Mouse (Mus musculus) mammary gland, adult 2 months (tissue): ENCODE measurements around the gene Lrr1. TPM values are rescaled to one million over a fixed set of nuclear protein-coding genes. Genes with fewer than 3 reads are reported as not detected.

Experiments used
- polyA plus RNA-seq: library from polyadenylated mRNA; depleted of rRNA; stranded (reverse); fragments of >200 nt; gene quantifications from 2 replicates; pipeline ENCODE4 v1.2.3, GENCODE M21; 2012; ENCODE audit warnings: low replicate concordance; rRNA removed

Gene Lrr1
- 0.11 and 1.0 TPM in 2 replicates for polyA plus RNA-seq

GRCm38 (mm10) chr12:69168461-69169106, at the start of gene Lrr1:
Lrr1 (plus strand) TSS chr12:69168814.

GRCm38 (mm10) chr12:69158765-69159577, 9.6 kb upstream of the Lrr1 start, which contains the start of gene Rps29:
Rps29 (minus strand) TSS chr12:69159186.

GRCm38 (mm10) chr12:69183583-69184308, 15.1 kb downstream of the Lrr1 start, which contains the start of the genes Rpl36al and Mgat2:
Rpl36al (minus strand) TSS chr12:69184083.
Mgat2 (plus strand) TSS chr12:69184157.

GRCm38 (mm10) chr12:69196444-69197377, 28.1 kb downstream of the Lrr1 start, which contains the start of gene Gm49383:
Gm49383 (minus strand) TSS chr12:69197104.

GRCm38 (mm10) chr12:69198164-69198535, 29.5 kb downstream of the Lrr1 start, which contains the start of gene Dnaaf2:
Dnaaf2 (minus strand) TSS chr12:69198429.

GRCm38 (mm10) chr12:69204052-69204833, 35.6 kb downstream of the Lrr1 start, which contains the start of gene Gm49384:
Gm49384 (minus strand) TSS chr12:69204267.

GRCm38 (mm10) chr12:69227776-69228466, 59.3 kb downstream of the Lrr1 start, which contains the start of gene Pole2:
Pole2 (minus strand) TSS chr12:69228195.

Other genes with a start within 250 kb of the Lrr1 start
- 1,350 and 1,796 TPM in 2 replicates for gene Rps29, start 9.6 kb upstream of the Lrr1 start, polyA plus RNA-seq
- 59.4 and 77.1 TPM in 2 replicates for gene Rpl36al, start 15.3 kb downstream of the Lrr1 start, polyA plus RNA-seq
- gene Mgat2, start 15.3 kb downstream of the Lrr1 start, polyA plus RNA-seq = 14.8 and 22.5 TPM in 2 replicates
- gene Gm49383, start 28.3 kb downstream of the Lrr1 start, polyA plus RNA-seq = 2.9 and 3.3 TPM in 2 replicates
- 0.93 and 0.97 TPM in 2 replicates for gene Dnaaf2, start 29.6 kb downstream of the Lrr1 start, polyA plus RNA-seq
- gene Gm49384, start 35.5 kb downstream of the Lrr1 start, polyA plus RNA-seq = 0.16 TPM in 1 of 2 replicates, not detected in the other
- gene Pole2, start 59.4 kb downstream of the Lrr1 start, polyA plus RNA-seq = 2.3 and 5.6 TPM in 2 replicates
- gene Klhdc1, start 72.4 kb downstream of the Lrr1 start, polyA plus RNA-seq = 1.5 and 4.8 TPM in 2 replicates
- gene Klhdc2, start 127.9 kb downstream of the Lrr1 start, polyA plus RNA-seq = 35.6 and 52.1 TPM in 2 replicates
- 2.2 and 6.0 TPM in 2 replicates for gene Nemf, start 188.4 kb downstream of the Lrr1 start, polyA plus RNA-seq
- gene Arf6, start 203.3 kb downstream of the Lrr1 start, polyA plus RNA-seq = 69.2 and 273 TPM in 2 replicates
- 1.3 and 6.8 TPM in 2 replicates for gene Gm9887, start 203.6 kb downstream of the Lrr1 start, polyA plus RNA-seq